Comparison of ENCODE assay signal across 12 mouse cellular contexts in the genomic region with DNA sequence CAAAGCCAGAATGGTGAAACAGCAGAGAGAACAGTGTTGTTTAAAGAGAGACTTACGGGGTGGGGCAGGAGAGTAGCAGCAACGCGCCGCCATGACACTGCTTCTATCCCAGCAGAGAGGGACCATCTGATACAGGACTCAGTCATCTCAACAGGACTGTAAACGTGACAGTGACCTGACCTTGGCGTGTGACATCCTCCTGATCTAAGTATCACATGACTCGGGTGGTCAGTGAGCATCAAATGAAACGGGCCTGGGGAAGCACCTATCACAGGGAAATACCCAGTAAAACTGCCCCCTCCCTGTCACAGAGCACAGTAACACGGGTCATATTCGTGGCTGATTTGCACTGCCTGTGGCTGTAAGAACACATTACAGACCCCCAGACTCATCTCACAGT.
"Had no signal": no experiment of that assay in that cellular context is flagged by ENCODE, and none has a peak within 500 bp of the region (broad histone marks: within the 10 kb centered on the region; RNA-seq: fewer than 3 reads in every experiment).

No protein-coding gene starts in this region.

- H3K4me2 ChIP-seq: midbrain, embryonic 12.5 days; midbrain, embryonic 15.5 days; neural tube, embryonic 13.5 days; neural tube, embryonic 15.5 days had no signal

- H3K27me3 ChIP-seq: midbrain, embryonic 12.5 days; midbrain, embryonic 15.5 days; neural tube, embryonic 15.5 days; stomach, embryonic 15.5 days had no signal

- H3K36me3 ChIP-seq: midbrain, embryonic 10.5 days; midbrain, embryonic 12.5 days; midbrain, embryonic 15.5 days; neural tube, embryonic 13.5 days; neural tube, embryonic 15.5 days; stomach, embryonic 15.5 days had no signal

- H3K9me3 ChIP-seq: midbrain, embryonic 10.5 days; midbrain, embryonic 12.5 days; midbrain, embryonic 15.5 days; neural tube, embryonic 13.5 days; neural tube, embryonic 15.5 days; stomach, embryonic 15.5 days had no signal

- H3K4me3 ChIP-seq: midbrain, embryonic 10.5 days; midbrain, embryonic 12.5 days; midbrain, embryonic 15.5 days; neural tube, embryonic 13.5 days; neural tube, embryonic 15.5 days; stomach, embryonic 15.5 days had no signal

- DNase-seq: lung, adult 18-20 months; right cerebral cortex, adult 18-20 months; right cerebral cortex, postnatal 25 days; right cerebral cortex, postnatal 4 days; spleen, adult 18-20 months; thymus, adult 18-20 months had no signal

- H3K27ac ChIP-seq: midbrain, embryonic 12.5 days; midbrain, embryonic 15.5 days; neural tube, embryonic 13.5 days had no signal

- H3K9ac ChIP-seq: midbrain, embryonic 12.5 days; midbrain, embryonic 15.5 days; neural tube, embryonic 13.5 days; neural tube, embryonic 15.5 days; stomach, embryonic 15.5 days had no signal
